Mouse (Mus musculus) monocyte, adult 5-6 weeks (primary cell): Measurements from ENCODE around the gene E2f2. TPM values are rescaled to one million over a fixed set of nuclear protein-coding genes. Genes with fewer than 3 reads are reported as not detected.

Experiments used
- ATAC-seq: fragments of 153-309, 156-312 bp; replicated peaks from 2 replicates; pipeline ENCODE4 v1.8.0; 2017; ENCODE audit warnings: mild to moderate bottlenecking; ENCODE audit not compliant: low TSS enrichment, insufficient number of reproducible peaks, severe bottlenecking, poor library complexity, low FRiP score
- total RNA-seq: library from RNA; stranded (forward); fragments of 200-1000, 200-491, 200-594 nt; gene quantifications from 3 replicates; pipeline ENCODE4 v1.2.3, GENCODE M21; 2017

E2f2 gene
- total RNA-seq, 1 experiment from 2014 or later, result 18.4 TPM

DNA sequence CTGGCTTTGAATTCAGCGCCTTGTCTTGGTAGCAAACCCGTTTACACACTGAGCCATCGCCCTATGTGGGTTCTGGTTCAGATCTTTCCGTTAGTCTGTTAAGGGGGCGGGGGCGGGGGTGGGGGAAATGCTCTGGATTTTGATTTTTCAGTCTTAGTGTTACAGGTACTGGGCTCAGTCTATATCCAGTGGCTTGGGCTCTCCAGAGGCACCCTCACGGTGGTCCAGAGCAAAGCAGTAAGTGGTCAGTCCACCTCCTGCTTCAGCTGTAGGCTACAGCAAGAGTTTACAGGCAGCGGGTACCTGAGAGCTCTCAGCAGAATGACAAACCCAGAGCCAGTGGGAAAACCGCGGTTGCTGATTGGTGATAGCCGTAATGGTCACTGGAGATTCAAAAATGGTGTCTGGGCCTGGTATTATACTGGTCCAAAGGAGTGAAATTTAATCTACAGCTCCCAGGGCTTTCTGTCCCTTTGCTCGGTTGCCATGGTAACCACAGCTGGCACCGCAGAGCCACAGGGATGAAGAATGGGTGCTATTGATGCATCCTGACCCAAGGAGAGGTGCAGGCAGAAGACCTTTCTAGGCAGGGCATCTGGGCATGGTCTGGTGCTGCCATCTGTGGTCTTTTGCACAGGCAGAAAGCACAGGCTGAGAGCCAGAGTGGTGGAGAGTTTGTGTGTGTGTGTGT, 51.5 kb downstream of the E2f2 start:
- no peak for ATAC-seq

DNA sequence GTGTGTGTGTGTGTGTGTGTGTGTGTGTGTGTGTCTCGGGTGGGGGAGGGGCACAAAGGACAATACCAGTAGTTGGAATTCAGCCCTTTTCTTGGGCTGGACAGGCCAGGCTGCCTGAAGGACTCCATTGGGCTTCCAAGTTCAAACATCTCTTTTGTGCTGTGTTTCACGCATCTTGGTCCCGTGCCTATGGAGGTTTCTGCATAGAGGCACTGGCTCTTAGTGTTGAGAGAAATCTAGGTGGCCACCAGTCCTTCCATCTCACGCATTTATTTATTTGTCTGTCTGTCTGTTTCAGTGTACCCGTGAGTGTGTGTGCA, 52.0 kb downstream of the E2f2 start:
- ATAC-seq, result no peak

DNA sequence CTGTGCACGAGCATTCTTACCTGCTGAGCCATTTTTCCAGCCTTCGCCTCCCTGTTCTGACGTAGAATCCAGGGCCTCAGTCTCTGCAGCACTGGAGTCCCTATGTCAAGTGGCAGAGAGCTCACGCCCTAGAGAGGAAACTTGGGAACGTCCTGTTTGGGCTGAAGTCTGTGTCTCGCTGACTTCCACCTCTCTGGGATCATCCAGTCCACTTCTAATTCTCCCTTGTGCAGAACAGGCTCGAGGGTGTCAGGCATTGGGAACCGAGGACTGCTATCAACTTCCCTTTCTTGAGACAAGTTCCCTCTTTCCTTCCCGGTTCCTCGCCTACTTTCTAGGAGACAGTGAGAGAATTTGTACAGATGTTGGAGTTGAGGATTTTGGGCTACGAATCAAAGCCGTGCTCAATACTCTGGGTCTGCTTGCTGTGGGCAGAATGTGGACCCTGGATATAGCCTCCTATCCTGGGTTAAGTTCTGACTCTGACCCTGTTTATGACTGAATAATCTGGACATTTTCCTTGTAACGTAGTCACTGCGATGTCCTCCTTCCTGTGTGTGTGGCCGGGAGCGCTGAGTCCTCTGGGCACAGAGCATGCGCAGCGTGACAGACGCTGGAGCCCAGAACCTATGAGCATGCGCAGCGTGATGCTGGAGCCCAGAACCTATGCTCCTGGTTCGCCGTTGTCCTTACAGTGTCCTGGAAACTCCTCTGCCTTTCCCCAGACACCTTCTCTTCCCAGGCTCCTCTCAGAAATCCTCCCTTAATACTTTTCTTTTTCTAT, 52.7 kb downstream of the E2f2 start:
- ATAC-seq, result no peak

DNA sequence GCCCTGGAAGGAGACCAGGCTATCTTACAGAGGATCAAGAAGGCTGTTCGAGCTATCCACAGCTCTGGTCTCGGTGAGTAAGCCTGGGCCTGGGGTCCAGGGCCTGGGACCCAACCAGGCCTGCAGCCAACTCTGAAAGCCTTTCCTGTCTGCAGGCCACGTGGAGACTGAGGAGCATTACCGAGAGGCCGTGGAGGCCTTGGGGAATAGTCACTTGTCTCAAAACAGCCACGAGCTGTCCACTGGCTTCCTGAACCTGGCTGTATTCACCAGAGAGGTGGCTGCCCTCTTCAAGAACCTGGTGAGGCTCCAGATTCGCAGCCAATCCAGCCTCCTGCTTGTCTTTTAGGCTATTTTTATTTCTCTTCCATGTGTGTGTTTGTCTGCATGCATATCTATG, 55.2 kb downstream of the E2f2 start:
- ATAC-seq, result no peak

DNA sequence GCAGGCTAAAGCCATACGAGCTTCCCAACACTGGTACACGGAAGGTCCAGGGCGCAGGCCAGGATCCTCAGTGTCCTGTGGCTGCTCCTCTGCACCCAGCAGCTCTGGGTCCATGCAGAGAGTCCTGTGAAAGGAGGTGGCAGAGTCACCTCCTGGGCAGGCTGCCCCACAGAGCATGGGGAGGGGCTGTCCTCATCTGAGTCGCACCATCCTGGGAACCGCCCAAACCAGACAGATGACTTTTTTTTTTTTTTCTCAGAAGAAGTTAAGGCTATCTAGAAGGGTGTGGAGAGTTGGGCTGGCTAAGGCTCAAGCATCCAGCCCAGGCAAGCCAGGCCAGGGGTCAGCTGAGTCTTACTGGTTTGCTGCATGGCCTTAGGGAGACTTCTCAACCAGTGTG, 56.4 kb downstream of the E2f2 start:
- no peak for ATAC-seq

DNA sequence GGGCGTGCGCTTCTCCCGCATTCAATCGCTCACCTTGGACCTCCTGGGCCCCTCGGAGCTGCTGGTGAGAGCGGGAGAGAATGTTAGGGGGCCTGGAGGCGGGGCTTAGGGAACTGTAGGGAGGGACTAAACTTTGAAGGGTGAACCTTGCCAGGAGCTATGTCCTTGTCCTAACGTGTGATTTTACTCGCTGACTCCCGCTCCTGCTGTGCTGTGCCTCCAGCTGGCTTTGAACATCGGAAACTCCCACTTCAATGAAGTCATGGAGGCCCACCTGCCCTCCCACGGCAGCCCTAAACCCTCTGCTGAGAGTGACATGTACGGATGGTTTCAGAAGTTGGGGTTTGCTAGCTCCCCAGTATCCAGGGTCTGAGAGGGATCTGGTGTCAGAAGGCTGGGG, 66.5 kb downstream of the E2f2 start:
- ATAC-seq, result no peak

DNA sequence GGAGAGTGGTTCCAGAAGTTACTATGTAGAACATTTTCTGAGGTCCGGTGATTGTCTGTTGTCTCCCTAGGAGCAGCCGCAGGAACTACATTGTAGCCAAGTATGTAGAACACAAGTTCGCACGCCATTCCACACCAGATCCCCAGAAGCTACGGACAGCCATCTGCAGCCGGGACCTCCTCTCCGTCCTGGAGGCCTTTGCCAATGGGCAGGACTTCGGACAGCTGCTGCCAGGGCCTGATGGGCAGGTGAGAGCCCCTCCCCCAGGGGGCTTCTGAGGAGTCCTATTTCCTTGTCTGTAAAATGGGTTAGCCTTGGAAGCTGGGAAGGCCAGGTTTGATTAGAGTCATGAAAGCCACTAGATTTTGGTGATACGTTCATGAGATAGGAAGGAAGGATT, 66.9 kb downstream of the E2f2 start:
- no peak for ATAC-seq

DNA sequence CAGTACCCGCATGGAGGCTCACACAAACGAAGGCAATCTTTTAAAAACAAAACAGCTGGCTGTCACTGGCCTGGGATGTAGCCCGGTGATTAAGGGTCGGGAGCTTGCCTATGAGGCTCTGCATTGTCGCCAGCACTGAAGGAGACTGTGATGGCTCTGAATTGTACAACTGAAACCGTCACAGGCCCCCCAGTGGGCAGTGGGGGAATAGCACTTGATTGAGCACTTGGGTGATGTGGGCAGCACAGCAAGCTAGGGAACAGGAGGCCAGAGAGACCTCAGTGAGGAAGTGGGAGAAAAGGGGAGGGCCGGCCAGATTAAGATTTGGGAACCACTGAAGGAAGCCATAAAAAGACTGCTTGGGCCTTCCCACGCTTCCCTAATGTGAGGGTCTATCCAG, 67.4 kb downstream of the E2f2 start:
- peak; percentile 82 for ATAC-seq

DNA sequence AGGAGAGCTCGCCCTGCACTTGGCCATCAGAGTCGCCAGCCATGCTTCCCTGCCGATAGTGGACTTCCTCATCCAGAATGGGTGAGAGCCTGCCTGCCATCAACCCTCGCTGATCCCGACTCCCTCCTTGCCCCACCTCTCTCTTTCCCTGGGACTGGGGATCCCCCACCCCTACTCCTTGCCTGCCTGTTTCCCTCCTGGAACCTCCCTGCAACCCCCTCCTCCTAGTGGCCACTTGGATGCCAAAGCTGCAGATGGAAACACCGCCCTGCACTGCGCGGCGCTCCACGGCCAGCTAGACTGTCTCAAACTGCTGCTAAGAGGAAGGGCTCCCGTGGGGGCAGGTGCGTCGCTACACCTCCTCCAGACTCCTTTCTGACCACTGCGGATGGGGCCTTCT, 67.9 kb downstream of the E2f2 start:
- ATAC-seq, result peak; percentile 20; the same call in 1 of the 2 replicates

DNA sequence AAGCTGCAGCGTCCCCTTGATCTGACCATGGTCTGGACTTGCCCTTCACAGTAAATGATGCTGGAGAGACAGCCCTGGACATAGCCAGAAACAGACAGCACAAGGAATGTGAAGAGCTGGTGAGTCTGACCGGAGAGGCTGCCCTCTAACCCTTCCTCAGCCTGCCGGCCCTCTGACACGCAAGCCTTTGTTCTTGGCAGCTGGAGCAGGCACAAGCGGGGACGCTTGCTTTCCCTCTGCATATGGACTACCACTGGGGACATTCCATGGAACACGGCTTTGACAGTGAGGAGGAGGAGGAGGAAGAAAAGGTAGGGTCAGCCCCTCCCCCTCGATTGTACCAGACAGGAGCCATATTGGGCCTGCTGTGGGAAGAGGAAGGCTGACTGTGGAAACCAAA, 68.8 kb downstream of the E2f2 start:
- ATAC-seq, result no peak

DNA sequence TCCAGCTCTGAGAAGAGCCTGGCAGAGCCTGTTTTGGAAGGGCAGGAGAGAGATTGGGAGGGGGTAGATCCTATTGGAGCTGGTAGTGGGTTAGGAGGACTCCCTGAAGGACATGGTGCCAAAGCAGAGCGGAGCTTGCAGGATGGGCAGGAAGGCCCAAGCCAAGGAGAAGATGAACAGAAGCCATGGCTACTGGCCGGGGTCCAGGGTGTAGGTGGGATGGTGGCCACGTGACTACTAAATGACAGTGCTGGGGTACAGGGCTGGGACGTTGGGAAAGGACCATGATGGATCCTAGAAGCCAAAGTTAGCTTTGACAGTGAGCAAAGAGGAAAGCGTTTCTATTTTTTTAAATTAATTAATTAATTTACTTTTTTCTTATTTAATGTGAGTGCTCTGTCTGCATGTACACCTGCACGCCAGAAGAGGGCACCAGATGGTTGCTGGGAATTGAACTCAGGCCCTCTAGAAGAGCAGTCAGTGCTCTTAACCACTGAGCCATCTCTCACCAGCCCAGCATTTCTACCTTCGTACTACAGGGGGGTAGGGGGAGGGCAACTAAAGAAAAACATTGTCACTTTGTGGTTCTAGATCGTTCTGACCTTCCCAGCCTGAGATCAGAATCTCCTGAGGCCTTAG, 70.0 kb downstream of the E2f2 start:
- ATAC-seq, result no peak

DNA sequence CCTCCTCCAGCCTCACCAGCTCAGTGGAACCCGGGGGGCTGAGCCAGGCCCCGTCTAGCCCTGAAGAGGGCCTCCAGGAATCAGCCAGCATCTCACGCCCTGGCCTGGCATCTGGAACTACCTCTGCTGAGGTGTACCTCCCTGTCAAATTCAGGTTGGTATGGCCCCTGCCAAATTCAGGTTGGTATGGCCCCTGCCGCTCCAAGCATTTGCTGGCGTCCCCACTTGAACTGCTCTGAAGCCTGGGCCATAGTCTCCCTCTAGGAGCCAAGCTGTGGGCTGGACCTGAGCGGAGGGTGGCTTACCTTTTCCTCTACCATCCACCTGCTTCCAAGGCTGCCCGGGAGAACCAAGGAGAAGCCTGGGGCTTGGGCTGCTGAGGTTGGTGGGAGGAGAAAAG, 70.5 kb downstream of the E2f2 start:
- ATAC-seq, result no peak

DNA sequence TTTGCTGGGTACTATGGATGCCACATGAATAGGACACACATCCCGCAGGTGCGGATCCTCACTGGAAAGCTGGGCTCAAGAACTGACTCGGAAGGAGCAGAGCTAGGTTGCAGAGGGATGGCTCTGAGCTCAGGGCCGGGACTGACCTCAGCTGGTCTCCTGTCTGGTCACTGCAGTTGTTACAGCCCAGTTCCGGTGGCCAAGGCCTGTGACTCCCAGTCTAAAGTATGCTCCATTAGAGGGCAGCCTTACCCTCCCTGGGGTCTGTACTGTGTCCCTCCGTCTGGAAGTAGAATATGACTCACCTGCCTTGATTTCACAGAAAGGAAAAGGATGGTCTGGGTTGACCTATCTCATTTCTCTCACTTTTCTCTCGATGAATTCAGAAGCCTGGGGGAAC, 72.0 kb downstream of the E2f2 start:
- ATAC-seq, result no peak

Other genes starting within 250 kb of the E2f2 start
- gene Hmgcl, start 225.9 kb upstream of the E2f2 start, total RNA-seq, result 56.8 to 67.9 TPM (median 60.9 TPM) in 3 replicates
- 1.5 to 3.7 TPM (median 2.7 TPM) in 3 replicates for gene Gale, start 208.7 kb upstream of the E2f2 start, total RNA-seq
- gene Lypla2, start 199.8 kb upstream of the E2f2 start, total RNA-seq, result 28.2 to 39.4 TPM (median 36.0 TPM) in 3 replicates
- gene Pithd1, start 185.1 kb upstream of the E2f2 start, total RNA-seq, result 33.5 to 49.4 TPM (median 35.4 TPM) in 3 replicates
- gene Eloa, start 150.6 kb upstream of the E2f2 start, total RNA-seq, result 58.0 to 71.9 TPM (median 68.5 TPM) in 3 replicates
- gene Rpl11, start 119.0 kb upstream of the E2f2 start, total RNA-seq, result 392 to 636 TPM (median 589 TPM) in 3 replicates
- 4.9 to 16.7 TPM (median 8.5 TPM) in 3 replicates for gene Id3, start 28.9 kb upstream of the E2f2 start, total RNA-seq
- gene Asap3, start 34.0 kb downstream of the E2f2 start, total RNA-seq, result not detected in 3 replicates
- gene Tcea3, start 75.3 kb downstream of the E2f2 start, total RNA-seq, result 20.6 to 37.7 TPM (median 29.0 TPM) in 3 replicates
- gene Zfp46, start 112.3 kb downstream of the E2f2 start, total RNA-seq, result 5.8 to 10.2 TPM (median 5.9 TPM) in 3 replicates
- gene Hnrnpr, start 138.5 kb downstream of the E2f2 start, total RNA-seq, result 208 to 281 TPM (median 261 TPM) in 3 replicates